9 mouse cellular contexts compared by ENCODE assay signal in genomic region chr5:23251462-23252224, GRCm38 (mm10).
A peak's percentile ranks its signal among the peaks of the same experiment; 100 is the strongest.
DNase-seq lines count a peak whose midpoint lies in the region; ATAC-seq and TF ChIP-seq lines count a peak whose summit lies in the region.
"Had no signal": no experiment of that assay in that cellular context is flagged by ENCODE, and none has a peak within 500 bp of the region (broad histone marks: within the 10 kb centered on the region; RNA-seq: fewer than 3 reads in every experiment).

No protein-coding gene starts in this region.

- ATAC-seq in hindbrain, postnatal 0 days: no peak
- peak; percentile 32; the same call in 1 of the 2 replicates for ATAC-seq in limb, embryonic 13.5 days (ENCODE audit: low FRiP score, low read depth)
- no peak for ATAC-seq in neural tube, embryonic 11.5 days (ENCODE audit: insufficient read depth, low FRiP score, low TSS enrichment)

- H3K4me2 ChIP-seq in hindbrain, postnatal 0 days (ENCODE audit: low read depth, low read length): no peak overlapping the region
- H3K4me2 ChIP-seq in limb, embryonic 13.5 days (replicated peaks): no peak overlapping the region; the same call in 1 of the 2 replicates
- no peak overlapping the region for H3K4me2 ChIP-seq in neural tube, embryonic 11.5 days (ENCODE audit: low read depth)
- H3K4me2 ChIP-seq: neural tube, embryonic 12.5 days had no signal

- no peak overlapping the region for H3K9ac ChIP-seq in hindbrain, postnatal 0 days (replicated peaks; ENCODE audit: low read length)
- no peak overlapping the region for H3K9ac ChIP-seq in limb, embryonic 13.5 days
- H3K9ac ChIP-seq in neural tube, embryonic 11.5 days (ENCODE audit: low read length): no peak overlapping the region
- H3K9ac ChIP-seq: neural tube, embryonic 12.5 days had no signal

- no peaks in the 10 kb centered on the region for H3K36me3 ChIP-seq in hindbrain, postnatal 0 days (ENCODE audit: insufficient read depth, low read length)
- H3K36me3 ChIP-seq in limb, embryonic 13.5 days: no peaks in the 10 kb centered on the region
- H3K36me3 ChIP-seq in neural tube, embryonic 11.5 days (ENCODE audit: control insufficient read depth, insufficient read depth, low read length): no peaks in the 10 kb centered on the region
- H3K36me3 ChIP-seq: neural tube, embryonic 12.5 days had no signal

- H3K4me1 ChIP-seq in hindbrain, postnatal 0 days (ENCODE audit: insufficient read depth, low read length): no peaks in the 10 kb centered on the region
- H3K4me1 ChIP-seq in limb, embryonic 13.5 days: peaks cover 16% of the 10 kb centered on the region
- H3K4me1 ChIP-seq in neural tube, embryonic 11.5 days (ENCODE audit: control insufficient read depth, insufficient read depth, low read length): no peaks in the 10 kb centered on the region
- H3K4me1 ChIP-seq: neural tube, embryonic 12.5 days had no signal

- H3K27me3 ChIP-seq in hindbrain, postnatal 0 days (ENCODE audit: insufficient read depth, low read length): no peaks in the 10 kb centered on the region
- no peaks in the 10 kb centered on the region for H3K27me3 ChIP-seq in limb, embryonic 13.5 days
- no peaks in the 10 kb centered on the region for H3K27me3 ChIP-seq in neural tube, embryonic 11.5 days (ENCODE audit: control insufficient read depth, insufficient read depth, low read length)
- H3K27me3 ChIP-seq: neural tube, embryonic 12.5 days had no signal

- H3K27ac ChIP-seq in hindbrain, postnatal 0 days: no peak overlapping the region
- no peak overlapping the region for H3K27ac ChIP-seq in limb, embryonic 13.5 days
- H3K27ac ChIP-seq in neural tube, embryonic 11.5 days (ENCODE audit: low read depth, low read length): no peak overlapping the region
- H3K27ac ChIP-seq: neural tube, embryonic 12.5 days had no signal

- H3K9me3 ChIP-seq in hindbrain, postnatal 0 days (ENCODE audit: low read length): no peaks in the 10 kb centered on the region
- H3K9me3 ChIP-seq in limb, embryonic 13.5 days: no peaks in the 10 kb centered on the region
- no peaks in the 10 kb centered on the region for H3K9me3 ChIP-seq in neural tube, embryonic 11.5 days (ENCODE audit: control insufficient read depth, low read length)
- H3K9me3 ChIP-seq: neural tube, embryonic 12.5 days had no signal

- DNase-seq in cerebellum, postnatal 14 days: peak; percentile 16 to 56
- no peak for DNase-seq in cerebellum, adult 9-10 months
- DNase-seq in adrenal gland, postnatal 25 days: peak; percentile 78
- peak; percentile 18 to 23 for DNase-seq in frontal cortex, postnatal 36 days (ENCODE audit: low spot score in 2 of 2)
- DNase-seq in hindbrain, postnatal 0 days (ENCODE audit: low spot score): peak; percentile 39
- DNase-seq in neural tube, embryonic 11.5 days (ENCODE audit: low spot score): peak; percentile 48
- peak; percentile 27 to 32 for DNase-seq in thymus, adult 18-20 months

- 38% methylated on average over 12 of the region's 12 CpGs for WGBS in hindbrain, postnatal 0 days
- 33% methylated on average over 12 of the region's 12 CpGs for WGBS in limb, embryonic 13.5 days
- 55% methylated on average over 12 of the region's 12 CpGs for WGBS in neural tube, embryonic 11.5 days

- TF ChIP-seq CTCF in hindbrain, postnatal 0 days (IDR thresholded peaks at IDR 0.05; ENCODE audit: low read depth): peak; percentile 54

- H3K4me3 ChIP-seq in hindbrain, postnatal 0 days (ENCODE audit: low read length): no peak overlapping the region
- H3K4me3 ChIP-seq in limb, embryonic 13.5 days: no peak overlapping the region
- no peak overlapping the region for H3K4me3 ChIP-seq in neural tube, embryonic 11.5 days (ENCODE audit: low read depth, low read length)
- H3K4me3 ChIP-seq: neural tube, embryonic 12.5 days had no signal
